Mouse (Mus musculus) kidney, postnatal 0 days (tissue): ENCODE data around the gene Tgif2. TPM values are rescaled to one million over a fixed set of nuclear protein-coding genes. Genes with fewer than 3 reads are reported as not detected.

Experiments
- ATAC-seq: fragments of 200-750 bp; cut with Nextera tagmentation; replicated peaks from 2 replicates; pipeline ENCODE4 v1.8.0; 2017; ENCODE audit warnings: low read depth, moderate number of reproducible peaks, moderate TSS enrichment, moderate library complexity; ENCODE audit not compliant: low FRiP score
- DNase-seq: peaks from one replicate; pipeline ENCODE4 v3.0.0-alpha.2; 2016; ENCODE audit warnings: low spot score
- H3K27ac ChIP-seq: fragments of 300-500 bp; sonication (generic); 2 replicates; pipeline ENCODE4 v1.5.1; 2014; ENCODE audit warnings: mild to moderate bottlenecking
- H3K27me3 ChIP-seq: fragments of 300-500 bp; sonication (generic); 2 replicates; pipeline ENCODE4 v1.6.1; 2014; ENCODE audit warnings: low read length, mixed read lengths; ENCODE audit not compliant: insufficient read depth
- H3K36me3 ChIP-seq: fragments of 300-500 bp; sonication (generic); 2 replicates; pipeline ENCODE4 v1.6.1; 2014; ENCODE audit warnings: low read length, mixed read lengths; ENCODE audit not compliant: insufficient read depth
- H3K4me1 ChIP-seq: fragments of 300-500 bp; sonication (generic); replicated peaks from 2 replicates; pipeline ENCODE4 v1.6.1; 2014; ENCODE audit warnings: antibody characterized with exemption, low read length, mixed read lengths; ENCODE audit not compliant: insufficient read depth
- H3K4me2 ChIP-seq: fragments of 300-500 bp; sonication (generic); 2 replicates; pipeline ENCODE4 v1.6.1; 2014; ENCODE audit warnings: mild to moderate bottlenecking, low read length, moderate library complexity, mixed read lengths
- H3K4me3 ChIP-seq: fragments of 300-500 bp; sonication (generic); replicated peaks from 2 replicates; pipeline ENCODE4 v1.5.1; 2014; ENCODE audit warnings: low read depth, low read length
- H3K9ac ChIP-seq: fragments of 300-500 bp; sonication (generic); 2 replicates; pipeline ENCODE4 v1.6.1; 2014; ENCODE audit warnings: low read depth, low read length
- H3K9me3 ChIP-seq: fragments of 300-500 bp; sonication (generic); replicated peaks from 2 replicates; pipeline ENCODE4 v1.6.1; 2016; ENCODE audit warnings: low read length, inconsistent platforms, mixed read lengths
- CTCF ChIP-seq: IDR thresholded peaks from 2 replicates; pipeline ENCODE4 v1.5.1; 2016; ENCODE audit warnings: antibody characterized with exemption, low read depth, mild to moderate bottlenecking, moderate library complexity
- WGBS: fragments of 180-500 bp; shearing (Covaris S2); extraction: QIAGEN DNeasy Blood & Tissue Kit; methylation state at CpG from one replicate; pipeline ENCODE4 v1.1.7; 2014; 5-methylcytosine and 5-hydroxymethylcytosine counted together
- polyA plus RNA-seq: library from polyadenylated mRNA; unstranded; fragments of >200 nt; fragmentation: Nextera tagmentation; extraction: Ambion mirVana; gene quantifications from 2 replicates; pipeline ENCODE4 v1.2.1, GENCODE M21; 2015

Tgif2 gene
- polyA plus RNA-seq, 1 experiment from 2014 or later = 38.2 TPM

DNA sequence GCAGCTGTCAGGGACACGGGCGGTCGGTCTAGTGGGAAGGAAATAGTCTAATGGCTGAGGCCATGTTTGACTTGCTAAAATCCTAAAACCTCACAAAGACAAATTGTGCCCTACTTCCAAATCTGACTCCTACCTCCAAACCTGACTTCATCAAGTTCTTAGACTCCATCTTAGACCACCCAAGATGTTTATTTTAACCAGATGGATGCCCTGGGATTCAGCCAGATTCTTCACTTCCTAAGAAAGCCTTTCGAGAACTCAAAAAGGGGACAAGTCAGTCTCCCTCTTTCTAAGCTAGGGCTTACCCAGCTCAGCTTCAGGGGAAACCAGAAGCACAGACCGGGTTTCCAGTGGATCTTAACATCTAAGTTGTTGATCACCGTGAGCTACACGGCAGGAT, 18.9 kb downstream of the Tgif2 start:
- no peaks in the 10 kb centered on the region for H3K27me3 ChIP-seq
- no peaks in the 10 kb centered on the region for H3K4me1 ChIP-seq
- WGBS = 65% methylated on average over 7 of the region's 7 CpGs
- no peaks in the 10 kb centered on the region for H3K9me3 ChIP-seq
- DNase-seq (peak; percentile 46), ATAC-seq (no peak)
- no peaks in the 10 kb centered on the region for H3K36me3 ChIP-seq
- no peak overlapping the region for H3K9ac ChIP-seq
- TF ChIP-seq CTCF = no peak
- peak overlapping the region; percentile 9; the same call in 1 of the 2 replicates for H3K27ac ChIP-seq
- H3K4me3 ChIP-seq = no peak overlapping the region
- no peak overlapping the region for H3K4me2 ChIP-seq

DNA sequence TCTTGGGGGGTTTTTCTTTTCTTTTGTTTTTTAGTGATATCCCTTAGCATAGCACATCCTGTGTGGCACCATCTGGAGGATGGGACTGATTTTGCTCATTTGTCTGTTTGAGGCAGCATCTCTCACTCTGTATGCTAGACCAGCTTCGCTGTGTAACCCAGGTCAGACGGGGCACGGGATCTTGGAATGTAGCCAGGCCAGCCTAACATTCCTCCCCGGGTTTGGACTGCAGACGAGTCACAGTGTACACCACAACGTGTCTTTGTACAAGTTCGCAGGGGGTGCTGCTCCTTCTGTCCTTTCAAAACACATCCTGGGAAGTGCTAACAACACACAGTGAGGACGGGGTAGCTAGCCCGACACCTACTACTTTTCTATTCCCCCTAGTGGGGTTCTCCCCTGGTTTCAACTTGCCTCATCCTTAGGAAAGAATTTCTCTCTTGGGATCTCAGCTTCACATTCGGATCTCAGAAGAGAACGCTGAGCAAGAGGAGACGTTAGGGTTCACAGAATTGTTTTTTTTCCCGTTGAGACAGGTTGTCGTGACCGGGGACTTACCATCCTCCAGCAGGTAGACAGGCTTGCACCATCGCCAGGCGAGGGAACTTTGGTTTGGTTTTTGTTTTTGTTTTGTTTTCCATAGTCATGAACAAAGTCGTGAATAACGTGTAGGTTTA, 22.4 kb downstream of the Tgif2 start:
- WGBS = 1% methylated on average over 19 of the region's 19 CpGs
- peak overlapping the region; percentile 83 for H3K4me3 ChIP-seq
- DNase-seq (peak; percentile 69), ATAC-seq (no peak)
- peak; percentile 24; the same call in 1 of the 2 replicates for TF ChIP-seq CTCF
- peak overlapping the region; percentile 69 for H3K9ac ChIP-seq
- peak overlapping the region; percentile 93 for H3K27ac ChIP-seq
- peak overlapping the region; percentile 69 for H3K4me2 ChIP-seq
- peaks cover 6% of the 10 kb centered on the region; the same call in 1 of the 2 replicates for H3K4me1 ChIP-seq
- 0 out of 2 replicates have a peak, but pooled peaks cover 5% of the 10 kb centered on the region for H3K36me3 ChIP-seq
- H3K27me3 ChIP-seq = no peaks in the 10 kb centered on the region
- H3K9me3 ChIP-seq = no peaks in the 10 kb centered on the region

DNA sequence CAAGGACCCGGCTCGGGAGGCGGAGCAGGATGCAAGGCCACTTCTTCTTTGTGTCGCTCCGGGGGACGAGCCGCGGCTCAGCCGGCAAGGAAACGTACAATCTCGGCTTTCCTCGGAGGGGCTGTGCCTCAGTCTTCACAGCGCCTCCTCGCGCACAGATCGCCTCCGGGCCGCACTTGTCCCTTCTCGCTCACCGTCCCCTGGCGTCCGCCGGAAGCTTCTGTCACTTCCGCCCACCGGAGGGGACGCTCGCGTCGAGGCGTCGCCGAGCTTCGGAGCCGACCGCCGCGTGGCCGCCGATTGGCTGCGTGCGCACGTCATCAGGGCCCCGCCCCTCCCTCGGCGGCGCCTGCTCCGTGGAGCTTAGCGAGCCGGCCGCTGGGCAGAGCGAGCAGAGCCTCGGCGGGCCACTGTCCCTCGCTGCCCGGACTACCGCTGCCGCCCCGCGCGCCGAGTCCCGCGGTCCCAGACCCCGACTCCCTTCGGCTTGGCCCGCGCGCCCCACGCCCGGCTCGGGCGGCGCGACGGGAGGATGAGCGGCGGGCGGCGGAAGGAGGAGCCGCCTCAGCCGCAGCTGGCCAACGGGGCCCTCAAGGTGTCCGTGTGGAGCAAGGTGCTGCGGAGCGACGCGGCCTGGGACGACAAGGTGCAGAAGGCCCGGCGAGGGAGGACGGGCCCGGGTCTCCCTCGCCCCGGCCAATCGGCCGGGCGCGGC, 23.1 kb downstream of the Tgif2 start, which contains the start of gene Rab5if:
TSS of gene Rab5if (plus strand) at position 357 of the 715 bp plus-strand sequence.
- TF ChIP-seq CTCF = peak; percentile 81
- peak within 1 kb of the TSS; percentile 93 for H3K27ac ChIP-seq
- H3K4me2 ChIP-seq = peak within 1 kb of the TSS; percentile 88
- DNase-seq (peak; percentile 98), ATAC-seq (peak; percentile 97)
- 0 out of 2 replicates have a peak, but pooled peaks cover 5% of the 10 kb centered on the region for H3K36me3 ChIP-seq
- H3K9me3 ChIP-seq = no peaks in the 10 kb centered on the region
- WGBS = under 1% methylated on average over 81 of the region's 98 CpGs
- H3K4me3 ChIP-seq = peak within 1 kb of the TSS; percentile 83
- peaks cover 6% of the 10 kb centered on the region; the same call in 1 of the 2 replicates for H3K4me1 ChIP-seq
- H3K27me3 ChIP-seq = no peaks in the 10 kb centered on the region
- H3K9ac ChIP-seq = peak within 1 kb of the TSS; percentile 94

- no peaks in the 10 kb centered on the region for H3K9me3 ChIP-seq
- H3K9ac ChIP-seq = peak overlapping the region; percentile 94
- H3K4me2 ChIP-seq = peak overlapping the region; percentile 88
- DNase-seq = peak; percentile 57
- H3K4me3 ChIP-seq = peak overlapping the region; percentile 83
- H3K27ac ChIP-seq = peak overlapping the region; percentile 93
- 0 out of 2 replicates have a peak, but pooled peaks cover 7% of the 10 kb centered on the region for H3K36me3 ChIP-seq
- peaks cover 6% of the 10 kb centered on the region; the same call in 1 of the 2 replicates for H3K4me1 ChIP-seq
- WGBS = 1% methylated on average over 28 of the region's 28 CpGs
- no peak for TF ChIP-seq CTCF
- ATAC-seq = no peak; the same call in 1 of the 2 replicates
- H3K27me3 ChIP-seq = no peaks in the 10 kb centered on the region
Measured at GRCm38 (mm10) chr2:156863487-156864160, 23.8 kb downstream of the Tgif2 start.

- Histone ChIP-seq H3K4me1 (peaks cover 6% of the 10 kb centered on the region; the same call in 1 of the 2 replicates), H3K27ac (peak overlapping the region; percentile 93; the same call in 1 of the 2 replicates), H3K9me3 (no peaks in the 10 kb centered on the region), H3K4me2 (peak overlapping the region; percentile 88), H3K9ac (peak overlapping the region; percentile 94; the same call in 1 of the 2 replicates), H3K27me3 (no peaks in the 10 kb centered on the region), H3K4me3 (no peak overlapping the region), H3K36me3 (0 out of 2 replicates have a peak, but pooled peaks cover 8% of the 10 kb centered on the region)
- no peak for TF ChIP-seq CTCF
- no peak for ATAC-seq
- no peak for DNase-seq
- 84% methylated on average over 3 of the region's 3 CpGs for WGBS
Measured at GRCm38 (mm10) chr2:156864481-156864880, 24.7 kb downstream of the Tgif2 start.

DNA sequence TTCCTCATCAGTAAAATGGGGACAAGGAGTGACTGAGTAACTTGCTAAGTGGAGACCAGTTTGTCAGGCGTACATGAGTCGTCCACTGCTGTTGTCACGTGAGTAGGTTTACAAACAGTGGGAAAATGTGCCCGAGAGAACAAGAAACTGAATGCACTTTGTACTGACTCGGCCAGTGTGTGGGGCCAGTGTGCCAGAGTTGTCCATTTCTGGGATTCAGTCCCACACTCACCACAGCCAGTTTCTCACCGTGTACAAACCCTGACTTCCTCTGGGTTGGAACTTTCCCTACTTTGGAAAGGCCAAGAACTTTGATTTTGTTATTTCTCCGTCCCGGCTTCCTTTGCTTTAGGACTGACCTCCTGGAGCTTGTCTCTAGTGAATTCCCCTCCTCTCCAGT, 29.2 kb downstream of the Tgif2 start:
- DNase-seq (no peak), ATAC-seq (no peak)
- peaks cover 30% of the 10 kb centered on the region for H3K36me3 ChIP-seq
- 77% methylated on average over 8 of the region's 8 CpGs for WGBS
- no peak overlapping the region for H3K4me2 ChIP-seq
- H3K27me3 ChIP-seq = no peaks in the 10 kb centered on the region
- no peaks in the 10 kb centered on the region for H3K9me3 ChIP-seq
- H3K9ac ChIP-seq = no peak overlapping the region
- TF ChIP-seq CTCF = no peak
- no peak overlapping the region for H3K4me3 ChIP-seq
- no peak overlapping the region for H3K27ac ChIP-seq
- H3K4me1 ChIP-seq = peaks cover 6% of the 10 kb centered on the region; the same call in 1 of the 2 replicates
